8 mouse cellular contexts compared by ENCODE assay signal in genomic region chr10:79987771-79988505, GRCm38 (mm10). TPM values are rescaled to one million over a fixed set of nuclear protein-coding genes. Genes with fewer than 3 reads are reported as not detected.
DNase-seq lines count a peak whose midpoint lies in the region; ATAC-seq and TF ChIP-seq lines count a peak whose summit lies in the region.

No protein-coding gene starts in this region.

- peaks cover 20% of the 10 kb centered on the region for H3K36me3 ChIP-seq in heart, embryonic 11.5 days (ENCODE audit: control insufficient read depth, insufficient read depth, low read length)
- H3K36me3 ChIP-seq in hindbrain, postnatal 0 days (ENCODE audit: insufficient read depth, low read length) = no peaks in the 10 kb centered on the region
- no peaks in the 10 kb centered on the region; the same call in 1 of the 2 replicates for H3K36me3 ChIP-seq in midbrain, embryonic 13.5 days

- H3K9ac ChIP-seq in heart, embryonic 11.5 days (ENCODE audit: low read depth, low read length) = peak overlapping the region; percentile 96
- H3K9ac ChIP-seq in hindbrain, postnatal 0 days (replicated peaks; ENCODE audit: low read length) = peak overlapping the region; percentile 38
- H3K9ac ChIP-seq in midbrain, embryonic 13.5 days (replicated peaks) = peak overlapping the region; percentile 55

- no peak for TF ChIP-seq CTCF in bone marrow, adult 2 months (IDR thresholded peaks at IDR 0.05; ENCODE audit: control insufficient read depth, insufficient read depth, low read length)
- no peak for TF ChIP-seq CTCF in hindbrain, postnatal 0 days (IDR thresholded peaks at IDR 0.05; ENCODE audit: low read depth)

- H3K9me3 ChIP-seq in heart, embryonic 11.5 days (replicated peaks; ENCODE audit: control insufficient read depth, low read length) = no peaks in the 10 kb centered on the region
- H3K9me3 ChIP-seq in hindbrain, postnatal 0 days (ENCODE audit: low read length) = no peaks in the 10 kb centered on the region
- H3K9me3 ChIP-seq in midbrain, embryonic 13.5 days = no peaks in the 10 kb centered on the region

- no peaks in the 10 kb centered on the region for H3K27me3 ChIP-seq in heart, embryonic 11.5 days (ENCODE audit: control insufficient read depth, insufficient read depth, low read length)
- H3K27me3 ChIP-seq in hindbrain, postnatal 0 days (ENCODE audit: insufficient read depth, low read length) = peaks cover 22% of the 10 kb centered on the region
- H3K27me3 ChIP-seq in midbrain, embryonic 13.5 days = peaks cover 47% of the 10 kb centered on the region

- H3K4me2 ChIP-seq in heart, embryonic 11.5 days = peak overlapping the region; percentile 81
- H3K4me2 ChIP-seq in hindbrain, postnatal 0 days (ENCODE audit: low read depth, low read length) = peak overlapping the region; percentile 67
- H3K4me2 ChIP-seq in midbrain, embryonic 13.5 days (replicated peaks) = peak overlapping the region; percentile 56

- no peak for DNase-seq in heart, adult 9 months (ENCODE audit: low spot score in 2 of 2)
- DNase-seq in hindbrain, postnatal 0 days (ENCODE audit: low spot score) = no peak
- no peak for DNase-seq in adrenal gland, postnatal 25 days
- DNase-seq in layer of hippocampus, adult 9-10 months (ENCODE audit: low spot score) = no peak

- H3K27ac ChIP-seq in heart, embryonic 11.5 days (ENCODE audit: low read depth, low read length) = peak overlapping the region; percentile 96
- peak overlapping the region; percentile 92 for H3K27ac ChIP-seq in bone marrow, adult 2 months (ENCODE audit: control insufficient read depth, insufficient read depth, low read depth, low read length, poor library complexity)
- H3K27ac ChIP-seq in hindbrain, postnatal 0 days = peak overlapping the region; percentile 32; the same call in 1 of the 2 replicates
- H3K27ac ChIP-seq in midbrain, embryonic 13.5 days = no peak overlapping the region

- peak overlapping the region; percentile 77 for H3K4me3 ChIP-seq in heart, embryonic 11.5 days (ENCODE audit: low read depth, low read length)
- peak overlapping the region; percentile 95 for H3K4me3 ChIP-seq in bone marrow, adult 2 months (replicated peaks; ENCODE audit: control insufficient read depth, low read depth, low read length)
- peak overlapping the region; percentile 44 for H3K4me3 ChIP-seq in hindbrain, postnatal 0 days (ENCODE audit: low read length)
- H3K4me3 ChIP-seq in midbrain, embryonic 13.5 days (replicated peaks) = peak overlapping the region; percentile 41

- peaks cover 42% of the 10 kb centered on the region for H3K4me1 ChIP-seq in heart, embryonic 11.5 days (ENCODE audit: control insufficient read depth, insufficient read depth, low read length)
- H3K4me1 ChIP-seq in bone marrow, adult 2 months (ENCODE audit: control insufficient read depth, insufficient read depth, low read length) = peaks cover 10% of the 10 kb centered on the region; the same call in 1 of the 2 replicates
- H3K4me1 ChIP-seq in hindbrain, postnatal 0 days (ENCODE audit: insufficient read depth, low read length) = peaks cover 12% of the 10 kb centered on the region
- peaks cover 28% of the 10 kb centered on the region for H3K4me1 ChIP-seq in midbrain, embryonic 13.5 days (replicated peaks)

- no peak for TF ChIP-seq POLR2A in bone marrow, adult 2 months (IDR thresholded peaks at IDR 0.05; ENCODE audit: borderline replicate concordance, control insufficient read depth, low read depth, low read length)

- ATAC-seq in heart, embryonic 11.5 days (replicated peaks; ENCODE audit: insufficient number of reproducible peaks, low FRiP score, low TSS enrichment) = no peak
- no peak for ATAC-seq in hindbrain, postnatal 0 days
- no peak for ATAC-seq in midbrain, embryonic 13.5 days
- no peak for ATAC-seq in megakaryocyte progenitor cell, adult 5-6 weeks (replicated peaks; ENCODE audit: poor library complexity)

- 7% methylated on average over 27 of the region's 27 CpGs for WGBS in heart, embryonic 11.5 days (ENCODE audit: insufficient replicate concordance)
- WGBS in bone marrow, adult 2 months = 18% methylated on average over 27 of the region's 27 CpGs
- WGBS in hindbrain, postnatal 0 days = 12% methylated on average over 27 of the region's 27 CpGs
- 12% methylated on average over 27 of the region's 27 CpGs for WGBS in midbrain, embryonic 13.5 days

RNA-seq across cellular contexts. Expression of gene Cnn2, which starts 0.4 kb away (rescaled TPM):
- 405 and 420 TPM in 2 replicates for polyA plus RNA-seq in heart, embryonic 11.5 days (2014; fragmentation: Nextera tagmentation; extraction: Ambion mirVana)
- polyA plus RNA-seq in bone marrow, adult 2 months (2011; ENCODE audit: insufficient read depth, insufficient read length, low replicate concordance, missing spikeins) = 41.7 and 92.4 TPM in 2 replicates
- total RNA-seq in hindbrain, postnatal 0 days (2014; rRNA removed) = 17.2 and 17.9 TPM in 2 replicates
- polyA plus RNA-seq in hindbrain, postnatal 0 days (2015; fragmentation: Nextera tagmentation; extraction: Ambion mirVana) = 15.0 and 16.4 TPM in 2 replicates
- 29.5 and 37.1 TPM in 2 replicates for polyA plus RNA-seq in midbrain, embryonic 13.5 days (2015; fragmentation: Nextera tagmentation; extraction: Ambion mirVana)
- 28.3 and 29.8 TPM in 2 replicates for total RNA-seq in adrenal gland, postnatal 25 days (2021)
- 50.5 and 52.8 TPM in 2 replicates for total RNA-seq in megakaryocyte progenitor cell, adult 5-6 weeks (2015)
- total RNA-seq in megakaryocyte progenitor cell, adult 5-6 weeks (2017) = 73.3 and 84.1 TPM in 2 replicates

RNA-seq across cellular contexts. Expression of gene Tmem259, which starts 3.8 kb away (rescaled TPM):
- 12.8 and 15.6 TPM in 2 replicates for polyA plus RNA-seq in heart, embryonic 11.5 days (2014; fragmentation: Nextera tagmentation; extraction: Ambion mirVana)
- 78.6 and 131 TPM in 2 replicates for polyA plus RNA-seq in bone marrow, adult 2 months (2011; ENCODE audit: insufficient read depth, insufficient read length, low replicate concordance, missing spikeins)
- total RNA-seq in hindbrain, postnatal 0 days (2014; rRNA removed) = 161 and 179 TPM in 2 replicates
- polyA plus RNA-seq in hindbrain, postnatal 0 days (2015; fragmentation: Nextera tagmentation; extraction: Ambion mirVana) = 25.6 and 27.1 TPM in 2 replicates
- 13.7 and 16.7 TPM in 2 replicates for polyA plus RNA-seq in midbrain, embryonic 13.5 days (2015; fragmentation: Nextera tagmentation; extraction: Ambion mirVana)
- 159 and 161 TPM in 2 replicates for total RNA-seq in adrenal gland, postnatal 25 days (2021)
- total RNA-seq in megakaryocyte progenitor cell, adult 5-6 weeks (2015) = 38.9 and 44.2 TPM in 2 replicates
- 44.6 and 54.8 TPM in 2 replicates for total RNA-seq in megakaryocyte progenitor cell, adult 5-6 weeks (2017)

RNA-seq across cellular contexts. Expression of gene Abca7, which starts 8.4 kb away (rescaled TPM):
- 2.1 and 2.8 TPM in 2 replicates for polyA plus RNA-seq in heart, embryonic 11.5 days (2014; fragmentation: Nextera tagmentation; extraction: Ambion mirVana)
- 54.3 and 96.9 TPM in 2 replicates for polyA plus RNA-seq in bone marrow, adult 2 months (2011; ENCODE audit: insufficient read depth, insufficient read length, low replicate concordance, missing spikeins)
- 11.6 and 19.1 TPM in 2 replicates for total RNA-seq in hindbrain, postnatal 0 days (2014; rRNA removed)
- 2.3 and 2.4 TPM in 2 replicates for polyA plus RNA-seq in hindbrain, postnatal 0 days (2015; fragmentation: Nextera tagmentation; extraction: Ambion mirVana)
- 5.4 and 5.8 TPM in 2 replicates for polyA plus RNA-seq in midbrain, embryonic 13.5 days (2015; fragmentation: Nextera tagmentation; extraction: Ambion mirVana)
- total RNA-seq in adrenal gland, postnatal 25 days (2021) = 24.2 and 29.1 TPM in 2 replicates
- 15.4 and 15.8 TPM in 2 replicates for total RNA-seq in megakaryocyte progenitor cell, adult 5-6 weeks (2015)
- total RNA-seq in megakaryocyte progenitor cell, adult 5-6 weeks (2017) = 17.0 and 17.5 TPM in 2 replicates

RNA-seq across cellular contexts. Expression of gene Grin3b, which starts 17.4 kb away (rescaled TPM):
- 0.19 and 0.20 TPM in 2 replicates for polyA plus RNA-seq in heart, embryonic 11.5 days (2014; fragmentation: Nextera tagmentation; extraction: Ambion mirVana)
- not detected in 2 replicates for polyA plus RNA-seq in bone marrow, adult 2 months (2011; ENCODE audit: insufficient read depth, insufficient read length, low replicate concordance, missing spikeins)
- 0.68 and 0.97 TPM in 2 replicates for total RNA-seq in hindbrain, postnatal 0 days (2014; rRNA removed)
- 0.20 and 0.51 TPM in 2 replicates for polyA plus RNA-seq in hindbrain, postnatal 0 days (2015; fragmentation: Nextera tagmentation; extraction: Ambion mirVana)
- 0.24 and 0.57 TPM in 2 replicates for polyA plus RNA-seq in midbrain, embryonic 13.5 days (2015; fragmentation: Nextera tagmentation; extraction: Ambion mirVana)
- total RNA-seq in adrenal gland, postnatal 25 days (2021) = 0.12 TPM in 1 of 2 replicates, not detected in the other
- total RNA-seq in megakaryocyte progenitor cell, adult 5-6 weeks (2015) = not detected in 2 replicates
- total RNA-seq in megakaryocyte progenitor cell, adult 5-6 weeks (2017) = not detected in 2 replicates

RNA-seq across cellular contexts. Expression of gene Wdr18, which starts 28.0 kb away (rescaled TPM):
- 89.8 and 97.6 TPM in 2 replicates for polyA plus RNA-seq in heart, embryonic 11.5 days (2014; fragmentation: Nextera tagmentation; extraction: Ambion mirVana)
- polyA plus RNA-seq in bone marrow, adult 2 months (2011; ENCODE audit: insufficient read depth, insufficient read length, low replicate concordance, missing spikeins) = 26.7 and 43.3 TPM in 2 replicates
- total RNA-seq in hindbrain, postnatal 0 days (2014; rRNA removed) = 74.6 and 81.6 TPM in 2 replicates
- polyA plus RNA-seq in hindbrain, postnatal 0 days (2015; fragmentation: Nextera tagmentation; extraction: Ambion mirVana) = 109 TPM in 2 replicates
- polyA plus RNA-seq in midbrain, embryonic 13.5 days (2015; fragmentation: Nextera tagmentation; extraction: Ambion mirVana) = 76.7 and 78.4 TPM in 2 replicates
- total RNA-seq in adrenal gland, postnatal 25 days (2021) = 32.4 and 35.5 TPM in 2 replicates
- total RNA-seq in megakaryocyte progenitor cell, adult 5-6 weeks (2015) = 36.8 and 57.4 TPM in 2 replicates
- 24.6 and 29.7 TPM in 2 replicates for total RNA-seq in megakaryocyte progenitor cell, adult 5-6 weeks (2017)

Comparison
In these comparisons a context has a peak if more than half of its experiments do, and no peak if none do; other contexts are left out.
1. H3K4me3 ChIP-seq: peak in every context shown above with its lines; median percentile 95 in bone marrow, adult 2 months; 77 in heart, embryonic 11.5 days; 44 in hindbrain, postnatal 0 days; 41 in midbrain, embryonic 13.5 days.
2. H3K9ac ChIP-seq: peak in every context shown above with its lines; median percentile 96 in heart, embryonic 11.5 days; 55 in midbrain, embryonic 13.5 days; 38 in hindbrain, postnatal 0 days.